Mouse (Mus musculus) lung, postnatal 0 days (tissue): ENCODE results near the gene Klf3. TPM values are rescaled to one million over a fixed set of nuclear protein-coding genes. Genes with fewer than 3 reads are reported as not detected.
A peak's percentile ranks its signal among the peaks of the same experiment; 100 is the strongest.
"Not testable (repeated sequence)": the region's sequence is repeated elsewhere in the genome, so short reads cannot be mapped to it uniquely, and the experiment has no call there.

Source experiments
- ATAC-seq: fragments of 200-750 bp; cut with Nextera tagmentation; 2 replicates; pipeline ENCODE4 v1.8.0; 2017; ENCODE audit warnings: moderate library complexity
- DNase-seq: peaks from one replicate; pipeline ENCODE4 v3.0.0-alpha.2; 2016; ENCODE audit warnings: low spot score
- H3K27ac ChIP-seq: fragments of 300-500 bp; sonication (generic); 2 replicates; pipeline ENCODE4 v1.5.1; 2014; ENCODE audit warnings: antibody characterized with exemption, mild to moderate bottlenecking, low read length, mixed read lengths
- H3K27me3 ChIP-seq: fragments of 300-500 bp; sonication (generic); replicated peaks from 2 replicates; pipeline ENCODE4 v1.6.1; 2014; ENCODE audit warnings: low read length, mixed read lengths; ENCODE audit not compliant: insufficient read depth
- H3K36me3 ChIP-seq: fragments of 300-500 bp; sonication (generic); 2 replicates; pipeline ENCODE4 v1.6.1; 2014; ENCODE audit warnings: low read length, mixed read lengths; ENCODE audit not compliant: insufficient read depth
- H3K4me1 ChIP-seq: fragments of 300-500 bp; sonication (generic); 2 replicates; pipeline ENCODE4 v1.6.1; 2014; ENCODE audit warnings: antibody characterized with exemption, low read depth, low read length, mixed read lengths; ENCODE audit not compliant: insufficient read depth
- H3K4me2 ChIP-seq: fragments of 300-500 bp; sonication (generic); replicated peaks from 2 replicates; pipeline ENCODE4 v1.6.1; 2014; ENCODE audit warnings: low read depth, mild to moderate bottlenecking, low read length, moderate library complexity, mixed read lengths
- H3K4me3 ChIP-seq: fragments of 300-500 bp; sonication (generic); 2 replicates; pipeline ENCODE4 v1.5.1; 2014; ENCODE audit warnings: low read depth, low read length
- H3K9ac ChIP-seq: fragments of 300-500 bp; sonication (generic); replicated peaks from 2 replicates; pipeline ENCODE4 v1.6.1; 2014; ENCODE audit warnings: low read depth, mild to moderate bottlenecking
- H3K9me3 ChIP-seq: fragments of 300-500 bp; sonication (generic); 2 replicates; pipeline ENCODE4 v1.6.1; 2016; ENCODE audit warnings: low read length, mixed read lengths
- CTCF ChIP-seq: IDR thresholded peaks from 2 replicates; pipeline ENCODE4 v1.5.1; 2016; ENCODE audit warnings: antibody characterized with exemption, mild to moderate bottlenecking
- EP300 ChIP-seq: IDR thresholded peaks from 2 replicates; pipeline ENCODE4 v1.6.1; 2016; ENCODE audit warnings: antibody characterized with exemption, mild to moderate bottlenecking, control low read depth
- WGBS: fragments of 180-500 bp; shearing (Covaris S2); extraction: QIAGEN DNeasy Blood & Tissue Kit; methylation state at CpG from one replicate; pipeline ENCODE4 v1.1.7; 2014; 5-methylcytosine and 5-hydroxymethylcytosine counted together
- polyA plus RNA-seq: library from polyadenylated mRNA; unstranded; fragments of >200 nt; fragmentation: Nextera tagmentation; extraction: Ambion mirVana; gene quantifications from 2 replicates; pipeline ENCODE4 v1.2.1, GENCODE M21; 2015

Klf3 gene
- polyA plus RNA-seq, 1 experiment from 2014 or later = 89.7 TPM

- ATAC-seq = peak; percentile 42; the same call in 1 of the 2 replicates
Measured at GRCm38 (mm10) chr5:64877235-64878026, 74.2 kb downstream of the Klf3 start.

GRCm38 (mm10) chr5:64878027-64878425 is 74.8 kb downstream of the Klf3 start:
- WGBS = 19% methylated on average over 4 of the region's 4 CpGs
- DNase-seq = peak; percentile 65
- H3K36me3 ChIP-seq = no peaks in the 10 kb centered on the region
- H3K4me2 ChIP-seq = no peak overlapping the region
- H3K9me3 ChIP-seq = no peaks in the 10 kb centered on the region
- H3K4me1 ChIP-seq = no peaks in the 10 kb centered on the region
- no peak overlapping the region for H3K4me3 ChIP-seq
- TF ChIP-seq EP300 = no peak
- no peak for TF ChIP-seq CTCF
- H3K9ac ChIP-seq = no peak overlapping the region
- ATAC-seq = peak; percentile 81
- H3K27me3 ChIP-seq = no peaks in the 10 kb centered on the region
- H3K27ac ChIP-seq = no peak overlapping the region

More at GRCm38 (mm10) chr5:64877235-64878026, 74.2 kb downstream of the Klf3 start:
- TF ChIP-seq CTCF (peak; percentile 41), EP300 (no peak)
- no peak overlapping the region for H3K9ac ChIP-seq
- H3K27ac ChIP-seq = no peak overlapping the region
- no peaks in the 10 kb centered on the region for H3K27me3 ChIP-seq
- H3K4me1 ChIP-seq = no peaks in the 10 kb centered on the region
- peak; percentile 49 for DNase-seq
- H3K9me3 ChIP-seq = no peaks in the 10 kb centered on the region
- H3K4me2 ChIP-seq = no peak overlapping the region
- 33% methylated on average over 15 of the region's 15 CpGs for WGBS
- no peaks in the 10 kb centered on the region for H3K36me3 ChIP-seq
- no peak overlapping the region for H3K4me3 ChIP-seq

GRCm38 (mm10) chr5:64878526-64878925 is 75.3 kb downstream of the Klf3 start:
- no peak overlapping the region for H3K4me2 ChIP-seq
- TF ChIP-seq EP300 = no peak
- no peak for TF ChIP-seq CTCF
- ATAC-seq (0 out of 2 replicates have a peak, but pooled peaks have one; percentile 8), DNase-seq (no peak)
- H3K27me3 ChIP-seq = no peaks in the 10 kb centered on the region
- no peaks in the 10 kb centered on the region for H3K9me3 ChIP-seq
- no peak overlapping the region for H3K27ac ChIP-seq
- H3K9ac ChIP-seq = no peak overlapping the region
- H3K4me1 ChIP-seq = no peaks in the 10 kb centered on the region
- no peak overlapping the region for H3K4me3 ChIP-seq
- no peaks in the 10 kb centered on the region for H3K36me3 ChIP-seq
- 63% methylated on average over 2 of the region's 2 CpGs for WGBS

GRCm38 (mm10) chr5:64879241-64879640 is 76.1 kb downstream of the Klf3 start:
- 59% methylated on average over 3 of the region's 3 CpGs for WGBS
- no peak overlapping the region for H3K4me2 ChIP-seq
- DNase-seq (no peak), ATAC-seq (no peak)
- H3K27me3 ChIP-seq = no peaks in the 10 kb centered on the region
- H3K9ac ChIP-seq = no peak overlapping the region
- no peak for TF ChIP-seq EP300
- no peak for TF ChIP-seq CTCF
- H3K4me3 ChIP-seq = no peak overlapping the region
- H3K9me3 ChIP-seq = no peaks in the 10 kb centered on the region
- H3K4me1 ChIP-seq = no peaks in the 10 kb centered on the region
- no peak overlapping the region for H3K27ac ChIP-seq
- H3K36me3 ChIP-seq = no peaks in the 10 kb centered on the region

- H3K9ac ChIP-seq, DNase-seq, H3K4me3 ChIP-seq, H3K4me1 ChIP-seq, H3K27ac ChIP-seq, H3K4me2 ChIP-seq, H3K36me3 ChIP-seq, ATAC-seq, H3K27me3 ChIP-seq, H3K9me3 ChIP-seq: not testable (repeated sequence)
- 98% methylated on average over 4 of the region's 10 CpGs for WGBS
Measured at GRCm38 (mm10) chr5:64881559-64881958, 78.4 kb downstream of the Klf3 start.

GRCm38 (mm10) chr5:64881976-64882375 is 78.8 kb downstream of the Klf3 start:
- not testable (repeated sequence) for ATAC-seq

More at GRCm38 (mm10) chr5:64881976-64882375, 78.8 kb downstream of the Klf3 start:
- H3K4me1 ChIP-seq, H3K4me3 ChIP-seq, H3K9ac ChIP-seq, H3K36me3 ChIP-seq, H3K9me3 ChIP-seq, H3K4me2 ChIP-seq, H3K27ac ChIP-seq, H3K27me3 ChIP-seq, DNase-seq: not testable (repeated sequence)
- 74% methylated on average over 8 of the region's 11 CpGs for WGBS

Other genes with a start within 250 kb of the Klf3 start
- 0.58 and 0.64 TPM in 2 replicates for gene Tlr1, start 130.2 kb downstream of the Klf3 start, polyA plus RNA-seq
- 0.68 and 0.99 TPM in 2 replicates for gene Tlr6, start 156.7 kb downstream of the Klf3 start, polyA plus RNA-seq
- gene Fam114a1, start 166.7 kb downstream of the Klf3 start, polyA plus RNA-seq = 26.3 and 30.9 TPM in 2 replicates